Mouse (Mus musculus): ENCODE data around the gene Brca2. TPM values are rescaled to one million over a fixed set of nuclear protein-coding genes. Genes with fewer than 3 reads are reported as not detected.
A peak's percentile ranks its signal among the peaks of the same experiment; 100 is the strongest.

Brca2 gene
- polyA plus RNA-seq, 1 experiment from 2014 or later = 34.1 TPM

GRCm38 (mm10) chr5:150525239-150525638 lies 2.8 kb downstream of the Brca2 start:
- WGBS = 81% methylated on average over 2 of the region's 2 CpGs
- no peak for ATAC-seq (ENCODE audit: insufficient read depth)
- Histone ChIP-seq H3K27ac (ENCODE audit: low read depth) (no peak overlapping the region), H3K4me1 (ENCODE audit: insufficient read depth) (peaks cover 10% of the 10 kb centered on the region), H3K9ac (no peak overlapping the region), H3K27me3 (ENCODE audit: insufficient read depth, low read length) (no peaks in the 10 kb centered on the region), H3K4me2 (no peak overlapping the region), H3K9me3 (ENCODE audit: low read depth, low read length) (no peaks in the 10 kb centered on the region), H3K4me3 (ENCODE audit: low read depth, low read length) (no peak overlapping the region), H3K36me3 (ENCODE audit: insufficient read depth) (peaks cover 1% of the 10 kb centered on the region; the same call in 1 of the 2 replicates)
- no peak for TF ChIP-seq CTCF (IDR thresholded peaks at IDR 0.05; ENCODE audit: low read depth)
- DNase-seq = no peak

- Histone ChIP-seq H3K9me3 (ENCODE audit: low read depth, low read length) (no peaks in the 10 kb centered on the region), H3K36me3 (ENCODE audit: insufficient read depth) (peaks cover 29% of the 10 kb centered on the region), H3K27ac (ENCODE audit: low read depth) (no peak overlapping the region), H3K4me2 (no peak overlapping the region), H3K27me3 (ENCODE audit: insufficient read depth, low read length) (no peaks in the 10 kb centered on the region), H3K9ac (no peak overlapping the region), H3K4me1 (ENCODE audit: insufficient read depth) (no peaks in the 10 kb centered on the region), H3K4me3 (ENCODE audit: low read depth, low read length) (no peak overlapping the region)
- DNase-seq (no peak), ATAC-seq (ENCODE audit: insufficient read depth) (no peak)
- WGBS = 92% methylated on average over 1 of the region's 1 CpGs
- no peak for TF ChIP-seq CTCF (IDR thresholded peaks at IDR 0.05; ENCODE audit: low read depth)
These were observed 18.9 kb downstream of the Brca2 start for GRCm38 (mm10) chr5:150541302-150541701.

- Histone ChIP-seq H3K9ac (no peak overlapping the region), H3K4me3 (ENCODE audit: low read depth, low read length) (no peak overlapping the region), H3K4me1 (ENCODE audit: insufficient read depth) (no peaks in the 10 kb centered on the region), H3K27me3 (ENCODE audit: insufficient read depth, low read length) (no peaks in the 10 kb centered on the region), H3K27ac (ENCODE audit: low read depth) (no peak overlapping the region), H3K4me2 (no peak overlapping the region), H3K36me3 (ENCODE audit: insufficient read depth) (peaks cover 22% of the 10 kb centered on the region), H3K9me3 (ENCODE audit: low read depth, low read length) (no peaks in the 10 kb centered on the region)
- WGBS = 51% methylated on average over 2 of the region's 2 CpGs
- no peak for TF ChIP-seq CTCF (IDR thresholded peaks at IDR 0.05; ENCODE audit: low read depth)
- ATAC-seq (ENCODE audit: insufficient read depth) = no peak
- peak; percentile 52 for DNase-seq
These were observed 20.8 kb downstream of the Brca2 start for GRCm38 (mm10) chr5:150543184-150543583.

- peak; percentile 36 for TF ChIP-seq CTCF (IDR thresholded peaks at IDR 0.05; ENCODE audit: low read depth)
- H3K4me2 ChIP-seq = no peak overlapping the region
- H3K27me3 ChIP-seq (ENCODE audit: insufficient read depth, low read length) = no peaks in the 10 kb centered on the region
- H3K27ac ChIP-seq (ENCODE audit: low read depth) = no peak overlapping the region
- 49% methylated on average over 3 of the region's 3 CpGs for WGBS
- no peak overlapping the region for H3K4me3 ChIP-seq (ENCODE audit: low read depth, low read length)
- H3K9me3 ChIP-seq (ENCODE audit: low read depth, low read length) = no peaks in the 10 kb centered on the region
- ATAC-seq (ENCODE audit: insufficient read depth) (no peak), DNase-seq (peak; percentile 37)
- no peaks in the 10 kb centered on the region for H3K4me1 ChIP-seq (ENCODE audit: insufficient read depth)
- peaks cover 60% of the 10 kb centered on the region for H3K36me3 ChIP-seq (ENCODE audit: insufficient read depth)
- no peak overlapping the region for H3K9ac ChIP-seq
These were observed 29.2 kb downstream of the Brca2 start for GRCm38 (mm10) chr5:150551637-150552036.

- Histone ChIP-seq H3K4me1 (ENCODE audit: insufficient read depth) (no peaks in the 10 kb centered on the region), H3K36me3 (ENCODE audit: insufficient read depth) (peaks cover 60% of the 10 kb centered on the region), H3K27ac (ENCODE audit: low read depth) (no peak overlapping the region), H3K4me2 (no peak overlapping the region), H3K4me3 (ENCODE audit: low read depth, low read length) (no peak overlapping the region), H3K9ac (no peak overlapping the region), H3K27me3 (ENCODE audit: insufficient read depth, low read length) (no peaks in the 10 kb centered on the region), H3K9me3 (ENCODE audit: low read depth, low read length) (no peaks in the 10 kb centered on the region)
- TF ChIP-seq CTCF (IDR thresholded peaks at IDR 0.05; ENCODE audit: low read depth) = no peak
- ATAC-seq (ENCODE audit: insufficient read depth) (no peak), DNase-seq (no peak)
- 94% methylated on average over 6 of the region's 6 CpGs for WGBS
These were observed 37.2 kb downstream of the Brca2 start for GRCm38 (mm10) chr5:150559519-150560103.

GRCm38 (mm10) chr5:150560851-150561250 lies 38.4 kb downstream of the Brca2 start:
- Histone ChIP-seq H3K4me3 (ENCODE audit: low read depth, low read length) (no peak overlapping the region), H3K36me3 (ENCODE audit: insufficient read depth) (peaks cover 54% of the 10 kb centered on the region), H3K27ac (ENCODE audit: low read depth) (no peak overlapping the region), H3K9ac (no peak overlapping the region), H3K4me2 (no peak overlapping the region), H3K9me3 (ENCODE audit: low read depth, low read length) (no peaks in the 10 kb centered on the region), H3K27me3 (ENCODE audit: insufficient read depth, low read length) (no peaks in the 10 kb centered on the region), H3K4me1 (ENCODE audit: insufficient read depth) (no peaks in the 10 kb centered on the region)
- no peak for ATAC-seq (ENCODE audit: insufficient read depth)
- no peak for TF ChIP-seq CTCF (IDR thresholded peaks at IDR 0.05; ENCODE audit: low read depth)
- WGBS = 92% methylated on average over 5 of the region's 5 CpGs
- DNase-seq = no peak

- ATAC-seq (ENCODE audit: insufficient read depth) = no peak
These were observed 38.9 kb downstream of the Brca2 start for GRCm38 (mm10) chr5:150561376-150561775.

More at GRCm38 (mm10) chr5:150561376-150561775, 38.9 kb downstream of the Brca2 start:
- Histone ChIP-seq H3K4me1 (ENCODE audit: insufficient read depth) (no peaks in the 10 kb centered on the region), H3K27me3 (ENCODE audit: insufficient read depth, low read length) (no peaks in the 10 kb centered on the region), H3K9ac (no peak overlapping the region), H3K27ac (ENCODE audit: low read depth) (no peak overlapping the region), H3K36me3 (ENCODE audit: insufficient read depth) (peaks cover 58% of the 10 kb centered on the region), H3K4me2 (no peak overlapping the region), H3K9me3 (ENCODE audit: low read depth, low read length) (no peaks in the 10 kb centered on the region), H3K4me3 (ENCODE audit: low read depth, low read length) (no peak overlapping the region)
- TF ChIP-seq CTCF (IDR thresholded peaks at IDR 0.05; ENCODE audit: low read depth) = no peak
- no peak for DNase-seq
